Mouse (Mus musculus) heart, postnatal 4 days (tissue): ENCODE data around the gene Nadk. TPM values are rescaled to one million over a fixed set of nuclear protein-coding genes. Genes with fewer than 3 reads are reported as not detected.
"Not testable (repeated sequence)": the region's sequence is repeated elsewhere in the genome, so short reads cannot be mapped to it uniquely, and the experiment has no call there.

Source experiments
- DNase-seq: peaks from one replicate; pipeline ENCODE4 v3.0.0; 2021
- total RNA-seq, 2 experiments: library from RNA; stranded (reverse); gene quantifications; 2 replicates each; pipeline ENCODE4 v1.2.3; 2021

Gene Nadk
- total RNA-seq, 2 experiments from 2014 or later = 33.6 to 36.3 TPM

GRCm38 (mm10) chr4:155570315-155570714 lies 8.1 kb downstream of the Nadk start:
- DNase-seq = not testable (repeated sequence)

GRCm38 (mm10) chr4:155571442-155571841 lies 9.3 kb downstream of the Nadk start:
- no peak for DNase-seq

GRCm38 (mm10) chr4:155573155-155573554 lies 11.0 kb downstream of the Nadk start:
- DNase-seq = no peak

GRCm38 (mm10) chr4:155573876-155574275 lies 11.7 kb downstream of the Nadk start:
- DNase-seq = no peak

GRCm38 (mm10) chr4:155574931-155575330 lies 12.8 kb downstream of the Nadk start:
- no peak for DNase-seq

DNA sequence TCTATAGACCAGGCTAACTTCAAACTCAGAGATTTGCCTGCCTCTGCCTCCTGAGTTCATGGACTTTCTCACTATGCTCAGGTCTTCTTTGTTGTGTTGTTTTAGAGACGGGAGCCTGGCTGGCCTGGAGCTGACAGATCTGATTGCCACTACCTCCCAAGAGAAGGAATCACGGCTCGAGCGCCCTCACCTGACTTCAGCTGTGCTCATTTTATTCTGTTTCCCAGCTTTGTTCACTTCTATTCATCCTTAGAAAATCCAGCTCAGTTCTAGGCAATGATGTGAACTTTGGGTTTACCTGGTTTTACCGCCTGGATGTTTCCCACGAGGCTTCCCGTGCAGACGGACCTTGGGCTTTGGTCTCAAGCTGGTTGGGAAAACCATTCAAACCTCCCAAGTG lies 13.3 kb downstream of the Nadk start:
- DNase-seq = no peak

GRCm38 (mm10) chr4:155577132-155577531 lies 15.0 kb downstream of the Nadk start:
- no peak for DNase-seq

GRCm38 (mm10) chr4:155577741-155578140 lies 15.6 kb downstream of the Nadk start:
- DNase-seq = no peak

GRCm38 (mm10) chr4:155578336-155579125 lies 16.4 kb downstream of the Nadk start:
- DNase-seq = peak; percentile 40

DNA sequence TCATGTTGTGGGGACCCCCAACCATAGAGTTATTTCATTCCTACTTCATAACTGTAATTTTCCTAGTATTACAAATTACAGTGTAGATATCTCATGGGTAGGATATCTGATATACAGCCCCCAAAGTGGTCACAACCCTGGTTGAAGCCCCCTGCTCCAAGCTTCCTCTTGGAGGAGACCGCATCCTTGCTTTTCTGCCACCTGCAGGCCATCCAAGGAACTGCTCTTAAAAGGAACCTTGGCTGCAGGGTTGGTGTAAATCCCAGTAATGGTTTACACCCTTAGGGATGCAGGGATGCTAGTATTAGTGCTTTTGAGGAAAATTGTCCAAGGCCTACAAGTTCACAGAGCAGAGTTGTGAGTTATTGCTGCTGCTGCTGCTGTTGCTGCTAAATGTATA lies 18.2 kb downstream of the Nadk start:
- peak; percentile 78 for DNase-seq

GRCm38 (mm10) chr4:155582279-155582905 lies 20.2 kb downstream of the Nadk start:
- DNase-seq = no peak

DNA sequence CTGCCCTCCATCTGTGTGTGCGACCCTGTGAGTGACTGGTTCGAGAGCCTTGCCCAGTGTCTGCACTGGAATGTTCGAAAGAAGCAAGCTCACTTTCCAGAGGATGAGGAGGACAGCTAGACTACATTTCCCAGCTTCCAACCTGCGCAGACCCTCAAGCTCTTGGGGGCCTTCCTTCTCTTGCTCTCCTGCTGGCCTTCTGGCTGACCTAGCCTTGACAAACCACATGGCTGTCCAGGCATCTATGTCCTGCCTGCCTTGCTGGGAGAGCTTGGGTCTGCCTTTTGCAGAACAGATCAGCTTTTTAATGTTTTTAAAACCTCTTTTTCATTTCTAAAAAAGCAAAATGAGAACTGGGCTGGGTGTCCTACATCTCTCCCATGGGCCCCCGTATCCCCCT lies 27.2 kb downstream of the Nadk start:
- no peak for DNase-seq

- no peak for DNase-seq
These were observed 29.0 kb downstream of the Nadk start for GRCm38 (mm10) chr4:155591012-155591719.

DNA sequence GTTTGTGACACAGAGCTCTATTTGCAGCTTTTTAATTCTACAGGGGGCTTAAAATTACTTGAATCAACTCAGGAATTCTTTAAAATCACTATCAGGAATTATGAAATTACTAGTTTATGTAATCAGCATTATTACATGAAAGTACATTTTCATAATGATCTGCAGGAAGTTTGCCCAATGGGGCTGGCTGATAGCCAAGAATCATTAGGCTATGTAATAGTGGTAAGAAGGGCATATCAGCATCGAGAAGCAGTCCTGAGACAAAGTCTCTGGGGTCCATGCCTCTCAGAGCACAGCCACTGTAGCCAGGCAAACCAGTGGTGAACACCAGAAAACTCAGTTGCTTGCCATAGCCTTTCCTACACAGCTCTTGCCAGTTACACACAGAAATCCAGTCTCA lies 31.6 kb downstream of the Nadk start:
- no peak for DNase-seq

DNA sequence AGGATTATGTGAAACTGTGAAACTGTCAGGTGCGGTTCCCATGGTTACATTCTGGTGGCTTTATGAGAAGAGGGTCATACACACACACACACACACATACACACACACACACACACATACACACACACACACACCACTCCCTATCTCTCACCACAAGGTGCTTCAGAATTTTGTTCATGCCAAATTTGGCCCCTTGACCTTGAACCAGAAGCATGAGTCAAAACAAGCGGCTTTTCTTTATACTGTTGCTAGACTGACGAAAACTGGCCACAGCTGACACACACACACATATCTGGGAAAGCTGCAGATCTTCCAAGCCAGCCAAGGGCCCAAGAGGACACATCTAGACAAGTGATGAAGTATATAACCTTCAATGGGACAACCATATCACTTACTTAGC lies 33.6 kb downstream of the Nadk start:
- DNase-seq = no peak

- DNase-seq = no peak
These were observed 34.4 kb downstream of the Nadk start for GRCm38 (mm10) chr4:155596606-155597005.

DNA sequence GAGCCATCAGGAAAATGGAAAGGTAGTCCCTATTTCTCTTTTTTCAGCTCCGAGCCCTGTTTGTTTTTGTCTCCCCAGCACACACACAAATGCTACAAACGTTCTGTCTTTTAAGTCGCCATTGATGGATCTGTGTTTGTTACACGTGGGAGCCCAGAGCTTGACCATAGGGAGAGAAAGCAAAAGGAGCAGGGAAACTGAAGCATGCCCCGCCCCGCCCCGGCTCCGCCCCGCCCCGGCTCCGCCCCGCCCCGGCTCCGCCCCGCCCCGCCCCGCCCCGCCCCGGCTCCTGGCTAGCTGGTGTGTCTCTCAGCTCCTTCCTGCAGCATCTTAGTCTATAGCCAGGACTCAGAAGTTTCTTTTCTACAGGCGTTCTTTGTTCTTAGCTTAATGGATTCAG lies 36.4 kb downstream of the Nadk start:
- no peak for DNase-seq

DNA sequence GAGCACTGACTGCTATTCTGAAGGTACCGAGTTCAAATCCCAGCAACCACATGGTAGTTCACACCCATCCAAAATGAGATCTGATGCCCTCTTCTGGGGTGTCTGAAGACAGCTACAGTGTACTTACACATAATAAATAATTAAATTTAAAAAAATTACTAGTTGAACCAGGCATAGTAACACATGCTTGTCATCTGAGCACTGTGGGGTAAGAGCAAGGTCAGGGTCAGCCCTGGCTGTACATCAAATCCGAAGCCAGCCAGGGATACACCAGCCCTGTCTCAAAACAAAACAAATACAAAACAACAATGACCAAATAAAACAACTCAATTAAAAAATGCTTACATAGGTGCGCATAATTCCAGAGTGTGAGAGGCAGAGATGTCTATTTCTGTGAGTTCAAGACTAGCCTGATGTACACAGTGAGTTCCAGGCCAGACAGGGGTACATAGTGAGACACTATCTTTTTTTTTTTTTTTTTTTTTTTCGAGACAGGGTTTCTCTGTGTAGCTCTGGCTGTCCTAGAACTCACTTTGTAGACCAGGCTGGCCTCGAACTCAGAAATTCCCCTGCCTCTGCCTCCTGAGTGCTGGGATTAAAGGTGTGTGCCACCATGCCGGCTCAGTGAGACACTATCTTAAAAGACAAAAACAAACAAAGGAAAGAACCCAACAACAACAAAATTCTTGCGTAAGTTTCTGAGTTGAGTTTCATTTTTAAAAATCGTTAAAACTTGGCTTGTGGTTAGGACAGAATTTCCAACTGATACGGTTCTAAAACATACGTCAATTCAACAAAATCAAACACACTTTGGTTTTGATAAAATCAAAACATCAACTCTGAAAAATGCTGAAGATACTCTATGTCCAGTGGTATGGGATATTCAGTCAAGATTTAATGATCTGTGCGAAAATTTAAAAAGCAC lies 38.0 kb downstream of the Nadk start:
- no peak for DNase-seq

DNA sequence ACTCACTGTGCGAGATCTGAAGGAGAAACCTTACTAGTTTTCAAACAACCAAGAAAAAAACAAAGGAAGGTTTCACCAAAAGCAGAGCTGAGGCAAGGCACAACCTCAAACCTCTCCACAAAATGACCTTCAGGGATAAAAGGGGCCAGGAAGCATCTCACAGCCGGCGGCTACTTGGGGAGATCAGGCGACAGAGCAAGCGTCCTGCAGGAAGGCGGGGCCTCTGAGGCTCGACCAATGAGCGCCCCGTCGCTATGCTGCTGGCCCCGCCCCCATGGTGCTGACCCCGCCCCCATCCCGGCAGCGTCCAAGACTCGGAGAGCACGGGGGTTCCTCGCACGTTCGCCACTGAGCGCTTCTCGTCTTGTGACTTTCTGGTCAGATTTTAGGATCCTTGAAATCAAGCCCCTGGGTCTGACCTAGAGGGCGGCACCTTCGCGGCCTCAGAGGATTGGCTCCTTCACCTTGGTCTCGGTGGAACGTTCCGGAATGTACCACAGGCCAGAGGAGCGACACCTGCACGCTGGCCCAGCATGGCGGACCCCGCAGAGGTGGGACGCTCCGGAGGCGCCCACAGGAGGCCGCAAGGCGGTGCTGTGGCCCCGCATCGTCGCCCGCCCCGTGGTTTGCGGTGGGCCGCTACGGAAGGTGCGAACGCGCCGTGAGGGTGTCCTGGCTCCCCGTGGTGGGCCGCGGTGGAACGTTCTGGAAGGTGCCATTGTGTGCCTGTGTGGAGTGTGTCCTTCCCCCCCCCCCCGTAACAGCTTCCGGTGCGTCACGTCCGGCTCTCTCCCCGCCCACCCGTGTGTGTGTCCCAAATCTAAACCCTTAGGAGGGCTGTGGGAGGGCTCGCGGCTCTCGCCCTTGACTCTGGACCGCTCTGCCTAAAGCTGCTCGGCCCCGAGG lies 39.2 kb downstream of the Nadk start, which contains the start of gene Slc35e2:
TSS of gene Slc35e2 (plus strand) at position 326 of the 906 bp plus-strand sequence.
- peak; percentile 97 for DNase-seq

GRCm38 (mm10) chr4:155601997-155602456 lies 39.8 kb downstream of the Nadk start:
- no peak for DNase-seq

DNA sequence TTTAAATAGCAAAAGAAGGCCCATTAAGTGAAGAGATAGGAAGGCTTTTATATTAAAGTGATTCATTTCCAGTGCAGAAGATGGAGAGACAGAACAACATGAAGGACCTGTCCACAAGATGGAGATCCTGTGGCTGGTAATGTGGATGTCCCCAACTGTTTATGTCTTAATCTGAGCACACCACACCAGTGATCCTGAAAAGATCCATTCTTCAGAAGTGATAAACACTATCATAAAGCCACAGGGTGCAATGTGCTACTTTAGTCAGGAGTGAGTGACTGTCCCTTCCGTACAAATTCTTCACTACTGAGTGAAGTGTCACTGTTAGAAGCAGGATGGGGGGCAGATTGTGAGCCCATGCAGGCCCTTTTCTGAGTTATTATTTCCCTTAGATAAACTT lies 40.6 kb downstream of the Nadk start:
- DNase-seq = no peak
